Mouse (Mus musculus) erythroblast, embryonic 14.5 days (primary cell): ENCODE data around the gene Slc9a2. TPM values are rescaled to one million over a fixed set of nuclear protein-coding genes. Genes with fewer than 3 reads are reported as not detected.
"Not testable (repeated sequence)": the region's sequence is repeated elsewhere in the genome, so short reads cannot be mapped to it uniquely, and the experiment has no call there.

Experiments used
- H3K27me3 ChIP-seq: 2 replicates; pipeline ENCODE4 v1.6.1; 2012; ENCODE audit warnings: inconsistent platforms; ENCODE audit not compliant: control insufficient read depth
- H3K36me3 ChIP-seq: 2 replicates; pipeline ENCODE4 v1.6.1; 2012; ENCODE audit warnings: mild to moderate bottlenecking, inconsistent platforms; ENCODE audit not compliant: control insufficient read depth
- H3K4me1 ChIP-seq: 2 replicates; pipeline ENCODE4 v1.6.1; 2012; ENCODE audit warnings: inconsistent platforms; ENCODE audit not compliant: control insufficient read depth
- H3K4me3 ChIP-seq: replicated peaks from 2 replicates; pipeline ENCODE3; 2012; ENCODE audit warnings: moderate library complexity, mild to moderate bottlenecking, inconsistent platforms
- H3K9me3 ChIP-seq: 2 replicates; pipeline ENCODE4 v1.6.1; 2012; ENCODE audit warnings: low read length, inconsistent platforms, mixed read lengths; ENCODE audit not compliant: control insufficient read depth
- GATA1 ChIP-seq: IDR thresholded peaks from 2 replicates; pipeline ENCODE4 v1.6.1; 2012; ENCODE audit warnings: low read length, inconsistent platforms, mixed read lengths
- TAL1 ChIP-seq: IDR thresholded peaks from 3 replicates; pipeline ENCODE4 v1.6.1; 2012; ENCODE audit warnings: low read length, inconsistent platforms, mixed read lengths
- polyA plus RNA-seq: library from polyadenylated mRNA; stranded (reverse); fragments of >175 nt; gene quantifications from 2 replicates; pipeline ENCODE4 v1.2.3, GENCODE M21; 2012

Gene Slc9a2
- polyA plus RNA-seq, 1 experiment = not detected

- no peaks in the 10 kb centered on the region for H3K36me3 ChIP-seq
- no peak for TF ChIP-seq GATA1
- TF ChIP-seq TAL1 = no peak
- H3K4me3 ChIP-seq = no peak overlapping the region
- no peaks in the 10 kb centered on the region for H3K27me3 ChIP-seq
- H3K4me1 ChIP-seq = no peaks in the 10 kb centered on the region
- no peaks in the 10 kb centered on the region for H3K9me3 ChIP-seq
Observed at GRCm38 (mm10) chr1:40696436-40696835, 16.1 kb downstream of the Slc9a2 start.

GRCm38 (mm10) chr1:40705099-40705498, 24.7 kb downstream of the Slc9a2 start:
- TF ChIP-seq GATA1 (no peak), TAL1 (no peak)
- Histone ChIP-seq H3K27me3 (no peaks in the 10 kb centered on the region), H3K4me3 (no peak overlapping the region), H3K4me1 (no peaks in the 10 kb centered on the region), H3K9me3 (no peaks in the 10 kb centered on the region), H3K36me3 (no peaks in the 10 kb centered on the region)

- Histone ChIP-seq H3K9me3 (no peaks in the 10 kb centered on the region), H3K4me3 (no peak overlapping the region), H3K27me3 (no peaks in the 10 kb centered on the region), H3K36me3 (no peaks in the 10 kb centered on the region), H3K4me1 (no peaks in the 10 kb centered on the region)
- TF ChIP-seq TAL1 (no peak), GATA1 (no peak)
Observed at GRCm38 (mm10) chr1:40714950-40715349, 34.6 kb downstream of the Slc9a2 start.

- Histone ChIP-seq H3K4me1 (no peaks in the 10 kb centered on the region), H3K9me3 (no peaks in the 10 kb centered on the region; the same call in 1 of the 2 replicates), H3K36me3 (no peaks in the 10 kb centered on the region), H3K27me3 (no peaks in the 10 kb centered on the region), H3K4me3 (no peak overlapping the region)
- TF ChIP-seq TAL1 (no peak), GATA1 (no peak)
Observed at GRCm38 (mm10) chr1:40726051-40726450, 45.7 kb downstream of the Slc9a2 start.

- H3K36me3 ChIP-seq = no peaks in the 10 kb centered on the region
- H3K4me1 ChIP-seq = no peaks in the 10 kb centered on the region
- no peak overlapping the region for H3K4me3 ChIP-seq
- no peaks in the 10 kb centered on the region for H3K27me3 ChIP-seq
- no peaks in the 10 kb centered on the region for H3K9me3 ChIP-seq
- TF ChIP-seq TAL1 (no peak), GATA1 (no peak)
Observed at GRCm38 (mm10) chr1:40727404-40727803, 47.0 kb downstream of the Slc9a2 start.

- Histone ChIP-seq H3K9me3 (no peaks in the 10 kb centered on the region), H3K27me3 (no peaks in the 10 kb centered on the region), H3K36me3 (no peaks in the 10 kb centered on the region), H3K4me3 (no peak overlapping the region), H3K4me1 (no peaks in the 10 kb centered on the region)
- TF ChIP-seq TAL1 (no peak), GATA1 (no peak)
Observed at GRCm38 (mm10) chr1:40728636-40729035, 48.3 kb downstream of the Slc9a2 start.

- Histone ChIP-seq H3K27me3 (no peaks in the 10 kb centered on the region), H3K4me1 (no peaks in the 10 kb centered on the region), H3K36me3 (no peaks in the 10 kb centered on the region), H3K9me3 (no peaks in the 10 kb centered on the region), H3K4me3 (no peak overlapping the region)
- TF ChIP-seq GATA1 (no peak), TAL1 (no peak)
Observed at GRCm38 (mm10) chr1:40737671-40738070, 57.3 kb downstream of the Slc9a2 start.

- not testable (repeated sequence) for H3K4me1 ChIP-seq, H3K36me3 ChIP-seq, H3K4me3 ChIP-seq, H3K9me3 ChIP-seq, H3K27me3 ChIP-seq
Observed at GRCm38 (mm10) chr1:40738246-40738645, 57.9 kb downstream of the Slc9a2 start.

GRCm38 (mm10) chr1:40740739-40741138, 60.4 kb downstream of the Slc9a2 start:
- no peaks in the 10 kb centered on the region for H3K9me3 ChIP-seq
- no peaks in the 10 kb centered on the region for H3K36me3 ChIP-seq
- no peaks in the 10 kb centered on the region for H3K4me1 ChIP-seq
- no peaks in the 10 kb centered on the region for H3K27me3 ChIP-seq
- TF ChIP-seq TAL1 = no peak
- TF ChIP-seq GATA1 = no peak
- no peak overlapping the region for H3K4me3 ChIP-seq

GRCm38 (mm10) chr1:40746089-40746488, 65.7 kb downstream of the Slc9a2 start:
- TF ChIP-seq GATA1 (no peak), TAL1 (no peak)
- Histone ChIP-seq H3K27me3 (no peaks in the 10 kb centered on the region), H3K9me3 (no peaks in the 10 kb centered on the region), H3K4me1 (no peaks in the 10 kb centered on the region), H3K36me3 (no peaks in the 10 kb centered on the region), H3K4me3 (no peak overlapping the region)
